In genomic region chr7:73911899-73912298, GRCm38 (mm10) we compare ENCODE assay signal across 24 mouse cellular contexts.
DNase-seq lines count a peak whose midpoint lies in the region; ATAC-seq and TF ChIP-seq lines count a peak whose summit lies in the region.
"Had no signal": no experiment of that assay in that cellular context is flagged by ENCODE, and none has a peak within 500 bp of the region (broad histone marks: within the 10 kb centered on the region; RNA-seq: fewer than 3 reads in every experiment).

No protein-coding gene starts in this region.

- peaks cover 10% of the 10 kb centered on the region for H3K4me1 ChIP-seq in forebrain, embryonic 14.5 days (ENCODE audit: control insufficient read depth, insufficient read depth, low read length)
- H3K4me1 ChIP-seq in liver, postnatal 0 days (ENCODE audit: insufficient read depth) = no peaks in the 10 kb centered on the region
- H3K4me1 ChIP-seq: megakaryocyte, embryonic 14.5 days had no signal

- ATAC-seq in forebrain, embryonic 14.5 days = peak; percentile 32; the same call in 1 of the 2 replicates
- ATAC-seq in liver, postnatal 0 days = no peak
- ATAC-seq: activated CD4-positive, CD25-positive, alpha-beta regulatory T cell, adult 4 months had no signal

- peak; percentile 5 for DNase-seq in kidney, adult 9 months
- DNase-seq in kidney, adult 8-10 months = no peak
- DNase-seq in forebrain, embryonic 14.5 days (ENCODE audit: low spot score) = peak; percentile 32
- peak; percentile 49 for DNase-seq in liver, postnatal 0 days
- DNase-seq in yolk sac, embryonic 10.5 days (ENCODE audit: low spot score) = peak; percentile 11
- DNase-seq in kidney, postnatal 10 days = no peak
- DNase-seq in MN1 (ENCODE audit: low spot score) = no peak
- DNase-seq: adrenal gland, postnatal 14 days; cerebellum, adult 11 months; cerebellum, postnatal 25 days; gastrocnemius, postnatal 36 days; heart, postnatal 10 days; kidney, adult 18-20 months; kidney, postnatal 4 days; layer of hippocampus, adult 9-11 months; lung, adult 18-20 months; lung, postnatal 14 days; thymus, postnatal 25 days had no signal

- H3K9ac ChIP-seq in forebrain, embryonic 14.5 days (ENCODE audit: low read length) = no peak overlapping the region
- H3K9ac ChIP-seq in liver, postnatal 0 days (replicated peaks) = no peak overlapping the region
- H3K9ac ChIP-seq: embryonic facial prominence, embryonic 15.5 days; limb, embryonic 12.5 days had no signal

- TF ChIP-seq EP300 in liver, postnatal 0 days (IDR thresholded peaks at IDR 0.05; ENCODE audit: low read depth) = no peak

- H3K27ac ChIP-seq in forebrain, embryonic 14.5 days (ENCODE audit: low read depth, low read length) = no peak overlapping the region
- no peak overlapping the region for H3K27ac ChIP-seq in liver, postnatal 0 days (ENCODE audit: low read depth)
- H3K27ac ChIP-seq: embryonic facial prominence, embryonic 15.5 days; heart, embryonic 10.5 days; limb, embryonic 12.5 days had no signal

- peaks cover 10% of the 10 kb centered on the region; the same call in 1 of the 2 replicates for H3K27me3 ChIP-seq in forebrain, embryonic 14.5 days (replicated peaks; ENCODE audit: control insufficient read depth, insufficient read depth, low read length)
- no peaks in the 10 kb centered on the region for H3K27me3 ChIP-seq in liver, postnatal 0 days (ENCODE audit: insufficient read depth, low read length)
- H3K27me3 ChIP-seq: embryonic facial prominence, embryonic 15.5 days; limb, embryonic 12.5 days; megakaryocyte, embryonic 14.5 days had no signal

- no peak for TF ChIP-seq CTCF in liver, postnatal 0 days (IDR thresholded peaks at IDR 0.05; ENCODE audit: low read depth)

- no peak overlapping the region for H3K4me2 ChIP-seq in forebrain, embryonic 14.5 days (ENCODE audit: low read length)
- H3K4me2 ChIP-seq in liver, postnatal 0 days (ENCODE audit: low read depth, low read length) = no peak overlapping the region
- H3K4me2 ChIP-seq: embryonic facial prominence, embryonic 15.5 days; limb, embryonic 12.5 days had no signal

- H3K4me3 ChIP-seq in forebrain, embryonic 14.5 days (ENCODE audit: low read depth, low read length) = no peak overlapping the region
- no peak overlapping the region for H3K4me3 ChIP-seq in liver, postnatal 0 days (ENCODE audit: low read depth, low read length)
- H3K4me3 ChIP-seq: embryonic facial prominence, embryonic 15.5 days; heart, embryonic 10.5 days; limb, embryonic 12.5 days; megakaryocyte, embryonic 14.5 days; myocyte had no signal

- no peaks in the 10 kb centered on the region for H3K9me3 ChIP-seq in forebrain, embryonic 14.5 days (replicated peaks; ENCODE audit: control insufficient read depth, low read length)
- H3K9me3 ChIP-seq in liver, postnatal 0 days (ENCODE audit: low read length) = no peaks in the 10 kb centered on the region
- H3K9me3 ChIP-seq: embryonic facial prominence, embryonic 15.5 days; heart, embryonic 10.5 days; limb, embryonic 12.5 days; megakaryocyte, embryonic 14.5 days had no signal

- H3K36me3 ChIP-seq in forebrain, embryonic 14.5 days (ENCODE audit: control insufficient read depth, insufficient read depth, low read length) = no peaks in the 10 kb centered on the region
- no peaks in the 10 kb centered on the region for H3K36me3 ChIP-seq in liver, postnatal 0 days (replicated peaks; ENCODE audit: insufficient read depth, low read length)
- H3K36me3 ChIP-seq: embryonic facial prominence, embryonic 15.5 days; heart, embryonic 10.5 days; limb, embryonic 12.5 days had no signal

- 32% methylated on average over 4 of the region's 4 CpGs for WGBS in forebrain, embryonic 14.5 days
- 37% methylated on average over 4 of the region's 4 CpGs for WGBS in liver, postnatal 0 days (ENCODE audit: insufficient replicate concordance)

Comparison
In these comparisons a context has a peak if more than half of its experiments do, and no peak if none do; other contexts are left out.
1. DNase-seq: peak in kidney, adult 9 months (single experiment), forebrain, embryonic 14.5 days (single experiment), liver, postnatal 0 days (single experiment) and yolk sac, embryonic 10.5 days (single experiment); none in kidney, adult 8-10 months (0 of 2), kidney, postnatal 10 days (single experiment) and MN1 (single experiment).